Mouse (Mus musculus): Measurements from ENCODE around the gene Unc13c. TPM values are rescaled to one million over a fixed set of nuclear protein-coding genes. Genes with fewer than 3 reads are reported as not detected.
A peak's percentile ranks its signal among the peaks of the same experiment; 100 is the strongest.

The Unc13c gene
- 1.3 and 1.9 TPM in 2 replicates for polyA plus RNA-seq (2016; fragmentation: Nextera tagmentation; extraction: Ambion mirVana)

GRCm38 (mm10) chr9:73968641-73969121 is at the start of gene Unc13c:
Unc13c (minus strand) TSS chr9:73968966.
- H3K4me1 ChIP-seq = peaks cover 32% of the 10 kb centered on the region
- no peaks in the 10 kb centered on the region for H3K27me3 ChIP-seq (ENCODE audit: insufficient read depth, poor library complexity, severe bottlenecking)
- H3K36me3 ChIP-seq = no peaks in the 10 kb centered on the region
- H3K27ac ChIP-seq = peak within 1 kb of the TSS; percentile 71
- peak within 1 kb of the TSS; percentile 60 for H3K4me3 ChIP-seq
- H3K9me3 ChIP-seq = no peaks in the 10 kb centered on the region
- WGBS = under 1% methylated on average over 17 of the region's 17 CpGs
- DNase-seq (ENCODE audit: low spot score) = peak; percentile 79

- Histone ChIP-seq H3K4me3 (no peak overlapping the region), H3K27me3 (ENCODE audit: insufficient read depth, poor library complexity, severe bottlenecking) (no peaks in the 10 kb centered on the region), H3K27ac (no peak overlapping the region), H3K9me3 (no peaks in the 10 kb centered on the region), H3K4me1 (peaks cover 5% of the 10 kb centered on the region; the same call in 1 of the 2 replicates), H3K36me3 (no peaks in the 10 kb centered on the region)
- DNase-seq (ENCODE audit: low spot score) = no peak
- 70% methylated on average over 7 of the region's 7 CpGs for WGBS
Measured at GRCm38 (mm10) chr9:74007976-74008686, 39.4 kb upstream of the Unc13c start.

GRCm38 (mm10) chr9:74002388-74002990 is 33.7 kb upstream of the Unc13c start:
- H3K27me3 ChIP-seq (ENCODE audit: insufficient read depth, poor library complexity, severe bottlenecking) = no peaks in the 10 kb centered on the region
- 50% methylated on average over 6 of the region's 6 CpGs for WGBS
- H3K36me3 ChIP-seq = no peaks in the 10 kb centered on the region
- DNase-seq (ENCODE audit: low spot score) = no peak
- no peak overlapping the region for H3K4me3 ChIP-seq
- H3K4me1 ChIP-seq = no peaks in the 10 kb centered on the region
- no peak overlapping the region for H3K27ac ChIP-seq
- H3K9me3 ChIP-seq = no peaks in the 10 kb centered on the region

GRCm38 (mm10) chr9:73988096-73988495 is 19.3 kb upstream of the Unc13c start:
- DNase-seq (ENCODE audit: low spot score) = no peak
- H3K9me3 ChIP-seq = no peaks in the 10 kb centered on the region
- no peak overlapping the region for H3K27ac ChIP-seq
- no peaks in the 10 kb centered on the region for H3K27me3 ChIP-seq (ENCODE audit: insufficient read depth, poor library complexity, severe bottlenecking)
- no peaks in the 10 kb centered on the region for H3K36me3 ChIP-seq
- H3K4me3 ChIP-seq = no peak overlapping the region
- H3K4me1 ChIP-seq = no peaks in the 10 kb centered on the region

- 78% methylated on average over 2 of the region's 2 CpGs for WGBS
- no peaks in the 10 kb centered on the region for H3K36me3 ChIP-seq
- no peak overlapping the region for H3K27ac ChIP-seq
- no peak overlapping the region for H3K4me3 ChIP-seq
- no peak for DNase-seq (ENCODE audit: low spot score)
- H3K4me1 ChIP-seq = no peaks in the 10 kb centered on the region
- no peaks in the 10 kb centered on the region for H3K9me3 ChIP-seq
- H3K27me3 ChIP-seq (ENCODE audit: insufficient read depth, poor library complexity, severe bottlenecking) = no peaks in the 10 kb centered on the region
Measured at GRCm38 (mm10) chr9:73987236-73987635, 18.5 kb upstream of the Unc13c start.

- Histone ChIP-seq H3K9me3 (no peaks in the 10 kb centered on the region), H3K36me3 (no peaks in the 10 kb centered on the region), H3K27ac (no peak overlapping the region), H3K27me3 (ENCODE audit: insufficient read depth, poor library complexity, severe bottlenecking) (no peaks in the 10 kb centered on the region), H3K4me3 (no peak overlapping the region), H3K4me1 (0 out of 2 replicates have a peak, but pooled peaks cover 3% of the 10 kb centered on the region)
- DNase-seq (ENCODE audit: low spot score) = no peak
- 19% methylated on average over 6 of the region's 6 CpGs for WGBS
Measured at GRCm38 (mm10) chr9:73982597-73983344, 14.0 kb upstream of the Unc13c start.

GRCm38 (mm10) chr9:73972327-73972988 is 3.7 kb upstream of the Unc13c start:
- 79% methylated on average over 8 of the region's 8 CpGs for WGBS
- H3K36me3 ChIP-seq = no peaks in the 10 kb centered on the region
- DNase-seq (ENCODE audit: low spot score) = no peak
- no peak overlapping the region for H3K4me3 ChIP-seq
- H3K27ac ChIP-seq = no peak overlapping the region
- H3K9me3 ChIP-seq = no peaks in the 10 kb centered on the region
- H3K4me1 ChIP-seq = peaks cover 11% of the 10 kb centered on the region
- H3K27me3 ChIP-seq (ENCODE audit: insufficient read depth, poor library complexity, severe bottlenecking) = no peaks in the 10 kb centered on the region

GRCm38 (mm10) chr9:73970717-73971116 is 2.0 kb upstream of the Unc13c start:
- Histone ChIP-seq H3K4me3 (no peak overlapping the region), H3K9me3 (no peaks in the 10 kb centered on the region), H3K27me3 (ENCODE audit: insufficient read depth, poor library complexity, severe bottlenecking) (no peaks in the 10 kb centered on the region), H3K27ac (no peak overlapping the region), H3K4me1 (peaks cover 26% of the 10 kb centered on the region), H3K36me3 (no peaks in the 10 kb centered on the region)
- 70% methylated on average over 9 of the region's 9 CpGs for WGBS
- no peak for DNase-seq (ENCODE audit: low spot score)

GRCm38 (mm10) chr9:73965322-73965915 is 3.3 kb downstream of the Unc13c start:
- H3K4me1 ChIP-seq = peaks cover 27% of the 10 kb centered on the region
- DNase-seq (ENCODE audit: low spot score) = no peak
- 42% methylated on average over 9 of the region's 9 CpGs for WGBS
- H3K27ac ChIP-seq = peak overlapping the region; percentile 47
- H3K36me3 ChIP-seq = no peaks in the 10 kb centered on the region
- no peaks in the 10 kb centered on the region for H3K27me3 ChIP-seq (ENCODE audit: insufficient read depth, poor library complexity, severe bottlenecking)
- H3K4me3 ChIP-seq = no peak overlapping the region
- no peaks in the 10 kb centered on the region for H3K9me3 ChIP-seq

GRCm38 (mm10) chr9:73962471-73962870 is 6.3 kb downstream of the Unc13c start:
- H3K4me3 ChIP-seq = no peak overlapping the region
- no peak for DNase-seq (ENCODE audit: low spot score)
- no peaks in the 10 kb centered on the region for H3K27me3 ChIP-seq (ENCODE audit: insufficient read depth, poor library complexity, severe bottlenecking)
- no peak overlapping the region for H3K27ac ChIP-seq
- no peaks in the 10 kb centered on the region for H3K9me3 ChIP-seq
- H3K36me3 ChIP-seq = no peaks in the 10 kb centered on the region
- WGBS = 88% methylated on average over 6 of the region's 6 CpGs
- peaks cover 21% of the 10 kb centered on the region for H3K4me1 ChIP-seq

- H3K36me3 ChIP-seq = no peaks in the 10 kb centered on the region
- H3K4me1 ChIP-seq = no peaks in the 10 kb centered on the region
- no peak for DNase-seq (ENCODE audit: low spot score)
Measured at GRCm38 (mm10) chr9:73952331-73952730, 16.4 kb downstream of the Unc13c start.

GRCm38 (mm10) chr9:73951586-73951985 is 17.2 kb downstream of the Unc13c start:
- WGBS = 86% methylated on average over 4 of the region's 4 CpGs
- H3K27ac ChIP-seq = no peak overlapping the region
- no peaks in the 10 kb centered on the region for H3K4me1 ChIP-seq
- no peaks in the 10 kb centered on the region for H3K36me3 ChIP-seq
- H3K9me3 ChIP-seq = no peaks in the 10 kb centered on the region
- H3K4me3 ChIP-seq = no peak overlapping the region
- no peak for DNase-seq (ENCODE audit: low spot score)
- H3K27me3 ChIP-seq (ENCODE audit: insufficient read depth, poor library complexity, severe bottlenecking) = no peaks in the 10 kb centered on the region

More at GRCm38 (mm10) chr9:73952331-73952730, 16.4 kb downstream of the Unc13c start:
- H3K4me3 ChIP-seq = no peak overlapping the region
- H3K27me3 ChIP-seq (ENCODE audit: insufficient read depth, poor library complexity, severe bottlenecking) = no peaks in the 10 kb centered on the region
- no peak overlapping the region for H3K27ac ChIP-seq
- no peaks in the 10 kb centered on the region for H3K9me3 ChIP-seq

Measured in heart, embryonic 10.5 days (tissue).